Mouse (Mus musculus) G1E (cell line): ENCODE results near the gene Camkk2.

ENCODE experiments used
- CTCF ChIP-seq: IDR thresholded peaks from 2 replicates; pipeline ENCODE4 v1.5.1; 2012; ENCODE audit warnings: low read depth, low read length, inconsistent platforms, mixed read lengths
- GATA1 ChIP-seq: IDR thresholded peaks from 2 replicates; pipeline ENCODE4 v1.6.1; 2012; ENCODE audit warnings: borderline replicate concordance, low read length, inconsistent platforms, mixed read lengths
- GATA2 ChIP-seq: IDR thresholded peaks from 2 replicates; pipeline ENCODE4 v1.6.1; 2012; ENCODE audit warnings: low read depth, low read length, inconsistent platforms, borderline replicate concordance
- POLR2AphosphoS5 ChIP-seq: IDR thresholded peaks from 2 replicates; pipeline ENCODE4 v1.6.1; 2012; ENCODE audit warnings: low read depth, low read length, inconsistent platforms; ENCODE audit not compliant: insufficient replicate concordance
- TAL1 ChIP-seq: conservative IDR thresholded peaks from 2 replicates; pipeline ENCODE4 v1.6.1; 2012; ENCODE audit warnings: low read depth, low read length, inconsistent platforms, mixed read lengths

GRCm38 (mm10) chr5:122773756-122774155, 5.5 kb downstream of the Camkk2 start:
- no peak for TF ChIP-seq TAL1
- no peak for TF ChIP-seq GATA1
- no peak for TF ChIP-seq CTCF
- TF ChIP-seq GATA2: no peak
- no peak for TF ChIP-seq POLR2AphosphoS5
